Mouse (Mus musculus): Measurements from ENCODE around the gene Rbp3. TPM values are rescaled to one million over a fixed set of nuclear protein-coding genes. Genes with fewer than 3 reads are reported as not detected.

Gene Rbp3
- total and polyA plus RNA-seq, 3 experiments, result not detected

- intact Hi-C loops (cut with DNase I), result loop anchor here (5.0 to 10.0 kb wide), 2 partner anchors 148 to 246 kb away; partner anchors contain the start of gene Gprin2
- Histone ChIP-seq H3K9ac (ENCODE audit: low read depth, low read length) (no peak overlapping the region), H3K4me3 (no peak overlapping the region), H3K36me3 (ENCODE audit: control insufficient read depth, insufficient read depth, low read length) (no peaks in the 10 kb centered on the region), H3K79me2 (replicated peaks; ENCODE audit: control insufficient read depth, insufficient read depth, low read length) (no peaks in the 10 kb centered on the region), H3K27ac (no peak overlapping the region), H3K27me3 (ENCODE audit: control insufficient read depth, insufficient read depth, low read length) (no peaks in the 10 kb centered on the region), H3K4me1 (ENCODE audit: control insufficient read depth, insufficient read depth, low read length) (no peaks in the 10 kb centered on the region)
- TF ChIP-seq POLR2A (IDR thresholded peaks at IDR 0.05; ENCODE audit: insufficient read depth, low read depth, low read length) (no peak), CTCF (IDR thresholded peaks at IDR 0.05) (no peak)
- WGBS, result 6% methylated on average over 3 of the region's 3 CpGs
- DNase-seq, result no peak
Measured at GRCm38 (mm10) chr14:33958841-33959240, 5.0 kb downstream of the Rbp3 start.

- no peak for TF ChIP-seq POLR2A (IDR thresholded peaks at IDR 0.05; ENCODE audit: insufficient read depth, low read depth, low read length)
- TF ChIP-seq EP300 (IDR thresholded peaks at IDR 0.05; ENCODE audit: insufficient read depth, low read depth, low read length), result no peak
- peak; percentile 83 for TF ChIP-seq CTCF (IDR thresholded peaks at IDR 0.05)
- no peak overlapping the region for H3K9ac ChIP-seq (ENCODE audit: low read depth, low read length)
- H3K79me2 ChIP-seq (replicated peaks; ENCODE audit: control insufficient read depth, insufficient read depth, low read length), result no peaks in the 10 kb centered on the region
- H3K36me3 ChIP-seq (ENCODE audit: control insufficient read depth, insufficient read depth, low read length), result no peaks in the 10 kb centered on the region
- no peak overlapping the region for H3K27ac ChIP-seq
- H3K4me1 ChIP-seq (ENCODE audit: control insufficient read depth, insufficient read depth, low read length), result no peaks in the 10 kb centered on the region
- no peaks in the 10 kb centered on the region; the same call in 1 of the 2 replicates for H3K27me3 ChIP-seq (ENCODE audit: control insufficient read depth, insufficient read depth, low read length)
- no peak overlapping the region for H3K4me3 ChIP-seq
- intact Hi-C loops (cut with DNase I), result loop anchor here (5.0 to 10.0 kb wide), 2 partner anchors 148 to 245 kb away; partner anchors contain the start of gene Gprin2
- DNase-seq, result peak in 1 of 2 experiments; percentile 33
- WGBS, result 6% methylated on average over 9 of the region's 9 CpGs
Measured at GRCm38 (mm10) chr14:33959341-33959740, 5.5 kb downstream of the Rbp3 start.

GRCm38 (mm10) chr14:33965675-33966074 is 11.9 kb downstream of the Rbp3 start:
- Histone ChIP-seq H3K4me1 (ENCODE audit: control insufficient read depth, insufficient read depth, low read length) (no peaks in the 10 kb centered on the region), H3K27ac (no peak overlapping the region), H3K4me3 (no peak overlapping the region), H3K27me3 (ENCODE audit: control insufficient read depth, insufficient read depth, low read length) (no peaks in the 10 kb centered on the region; the same call in 1 of the 2 replicates), H3K9ac (ENCODE audit: low read depth, low read length) (no peak overlapping the region), H3K36me3 (ENCODE audit: control insufficient read depth, insufficient read depth, low read length) (no peaks in the 10 kb centered on the region), H3K79me2 (replicated peaks; ENCODE audit: control insufficient read depth, insufficient read depth, low read length) (no peaks in the 10 kb centered on the region)
- no peak for DNase-seq
- WGBS, result 47% methylated on average over 7 of the region's 7 CpGs
- peak; percentile 20; the same call in 1 of the 2 replicates for TF ChIP-seq CTCF (IDR thresholded peaks at IDR 0.05)
- TF ChIP-seq POLR2A (IDR thresholded peaks at IDR 0.05; ENCODE audit: insufficient read depth, low read depth, low read length), result no peak
- intact Hi-C loops (cut with DNase I), result no loop called here

- H3K4me3 ChIP-seq, result no peak overlapping the region
- 52% methylated on average over 7 of the region's 7 CpGs for WGBS
- no peak for DNase-seq
- no peak overlapping the region for H3K27ac ChIP-seq
- TF ChIP-seq POLR2A (IDR thresholded peaks at IDR 0.05; ENCODE audit: insufficient read depth, low read depth, low read length) (no peak), CTCF (IDR thresholded peaks at IDR 0.05) (no peak), EP300 (IDR thresholded peaks at IDR 0.05; ENCODE audit: insufficient read depth, low read depth, low read length) (no peak)
- no peaks in the 10 kb centered on the region for H3K79me2 ChIP-seq (replicated peaks; ENCODE audit: control insufficient read depth, insufficient read depth, low read length)
- intact Hi-C loops (cut with DNase I), result no loop called here
- no peak overlapping the region for H3K9ac ChIP-seq (ENCODE audit: low read depth, low read length)
- no peaks in the 10 kb centered on the region for H3K4me1 ChIP-seq (ENCODE audit: control insufficient read depth, insufficient read depth, low read length)
- no peaks in the 10 kb centered on the region for H3K36me3 ChIP-seq (ENCODE audit: control insufficient read depth, insufficient read depth, low read length)
- H3K27me3 ChIP-seq (ENCODE audit: control insufficient read depth, insufficient read depth, low read length), result no peaks in the 10 kb centered on the region
Measured at GRCm38 (mm10) chr14:33972679-33973078, 18.9 kb downstream of the Rbp3 start.

GRCm38 (mm10) chr14:33974752-33975151 is 20.9 kb downstream of the Rbp3 start:
- WGBS, result 57% methylated on average over 5 of the region's 5 CpGs
- intact Hi-C loops (cut with DNase I), result no loop called here
- H3K36me3 ChIP-seq (ENCODE audit: control insufficient read depth, insufficient read depth, low read length), result no peaks in the 10 kb centered on the region
- H3K79me2 ChIP-seq (replicated peaks; ENCODE audit: control insufficient read depth, insufficient read depth, low read length), result no peaks in the 10 kb centered on the region
- H3K9ac ChIP-seq (ENCODE audit: low read depth, low read length), result no peak overlapping the region
- no peak overlapping the region for H3K4me3 ChIP-seq
- no peak for DNase-seq
- TF ChIP-seq CTCF (IDR thresholded peaks at IDR 0.05) (no peak), POLR2A (IDR thresholded peaks at IDR 0.05; ENCODE audit: insufficient read depth, low read depth, low read length) (no peak), EP300 (IDR thresholded peaks at IDR 0.05; ENCODE audit: insufficient read depth, low read depth, low read length) (no peak)
- no peak overlapping the region for H3K27ac ChIP-seq
- H3K27me3 ChIP-seq (ENCODE audit: control insufficient read depth, insufficient read depth, low read length), result no peaks in the 10 kb centered on the region; the same call in 1 of the 2 replicates
- H3K4me1 ChIP-seq (ENCODE audit: control insufficient read depth, insufficient read depth, low read length), result no peaks in the 10 kb centered on the region

- no peak for DNase-seq
- H3K4me1 ChIP-seq (ENCODE audit: control insufficient read depth, insufficient read depth, low read length), result no peaks in the 10 kb centered on the region
- no peak for TF ChIP-seq CTCF (IDR thresholded peaks at IDR 0.05)
- no peak for TF ChIP-seq EP300 (IDR thresholded peaks at IDR 0.05; ENCODE audit: insufficient read depth, low read depth, low read length)
- no peak for TF ChIP-seq POLR2A (IDR thresholded peaks at IDR 0.05; ENCODE audit: insufficient read depth, low read depth, low read length)
- H3K9ac ChIP-seq (ENCODE audit: low read depth, low read length), result no peak overlapping the region
- no peak overlapping the region for H3K27ac ChIP-seq
- no peaks in the 10 kb centered on the region; the same call in 1 of the 2 replicates for H3K27me3 ChIP-seq (ENCODE audit: control insufficient read depth, insufficient read depth, low read length)
- no peaks in the 10 kb centered on the region for H3K79me2 ChIP-seq (replicated peaks; ENCODE audit: control insufficient read depth, insufficient read depth, low read length)
- intact Hi-C loops (cut with DNase I), result no loop called here
- no peak overlapping the region for H3K4me3 ChIP-seq
- 41% methylated on average over 7 of the region's 7 CpGs for WGBS
- H3K36me3 ChIP-seq (ENCODE audit: control insufficient read depth, insufficient read depth, low read length), result no peaks in the 10 kb centered on the region
Measured at GRCm38 (mm10) chr14:33977748-33978147, 23.9 kb downstream of the Rbp3 start.

Data from heart, adult 2 months (tissue).